Mouse (Mus musculus): Measurements from ENCODE around the gene Tox4.
"Not testable (repeated sequence)": the region's sequence is repeated elsewhere in the genome, so short reads cannot be mapped to it uniquely, and the experiment has no call there.

Gene Tox4

GRCm38 (mm10) chr14:52278932-52279746, at the start of gene Tox4, which contains the start of gene Rab2b:
Tox4 (plus strand) TSS chr14:52279146.
Rab2b (minus strand) TSS chr14:52279545.
- peak; percentile 97 to 99 for DNase-seq

GRCm38 (mm10) chr14:52232249-52232648, 46.7 kb upstream of the Tox4 start:
- DNase-seq: no peak

- DNase-seq: peak in 1 of 2 experiments; percentile 11
These were observed 43.8 kb upstream of the Tox4 start for GRCm38 (mm10) chr14:52235165-52235564.

GRCm38 (mm10) chr14:52236216-52236615, 42.7 kb upstream of the Tox4 start:
- DNase-seq: no peak

GRCm38 (mm10) chr14:52244041-52244689, 34.8 kb upstream of the Tox4 start:
- DNase-seq: peak; percentile 98 to 100

- DNase-seq: no peak
These were observed 34.3 kb upstream of the Tox4 start for GRCm38 (mm10) chr14:52244690-52245042.

- no peak for DNase-seq
These were observed 32.8 kb upstream of the Tox4 start for GRCm38 (mm10) chr14:52246129-52246528.

GRCm38 (mm10) chr14:52256311-52257175, 22.4 kb upstream of the Tox4 start:
- DNase-seq: peak in 1 of 2 experiments; percentile 19

GRCm38 (mm10) chr14:52257484-52258213, 21.3 kb upstream of the Tox4 start, which contains the start of gene Chd8:
Chd8 (minus strand) TSS chr14:52257780.
- peak; percentile 98 to 99 for DNase-seq

- no peak for DNase-seq
These were observed 6.2 kb upstream of the Tox4 start for GRCm38 (mm10) chr14:52272781-52273180.

- DNase-seq: no peak
These were observed 1.7 kb upstream of the Tox4 start for GRCm38 (mm10) chr14:52277210-52277609.

- DNase-seq: no peak
These were observed 788 bp downstream of the Tox4 start for GRCm38 (mm10) chr14:52279747-52280120.

- no peak for DNase-seq
These were observed 4.7 kb downstream of the Tox4 start for GRCm38 (mm10) chr14:52283629-52284028.

GRCm38 (mm10) chr14:52284191-52284590, 5.2 kb downstream of the Tox4 start:
- DNase-seq: no peak

GRCm38 (mm10) chr14:52295558-52296264, 16.8 kb downstream of the Tox4 start:
- no peak for DNase-seq

- DNase-seq: not testable (repeated sequence)
These were observed 24.6 kb downstream of the Tox4 start for GRCm38 (mm10) chr14:52303517-52303916.

GRCm38 (mm10) chr14:52304644-52305271, 25.8 kb downstream of the Tox4 start, which contains the start of gene Mettl3:
Mettl3 (minus strand) TSS chr14:52305128.
- peak; percentile 88 to 91 for DNase-seq

GRCm38 (mm10) chr14:52306100-52306499, 27.2 kb downstream of the Tox4 start:
- DNase-seq: no peak

- not testable (repeated sequence) for DNase-seq
These were observed 31.4 kb downstream of the Tox4 start for GRCm38 (mm10) chr14:52310343-52310742.

- DNase-seq: no peak
These were observed 32.0 kb downstream of the Tox4 start for GRCm38 (mm10) chr14:52310906-52311305.
